Mouse (Mus musculus) megakaryocyte, embryonic 14.5 days (primary cell): ENCODE data around the gene Zbtb9. TPM values are rescaled to one million over a fixed set of nuclear protein-coding genes. Genes with fewer than 3 reads are reported as not detected.

Source experiments
- H3K27me3 ChIP-seq: replicated peaks from 2 replicates; pipeline ENCODE3; 2012; ENCODE audit warnings: inconsistent platforms
- H3K36me3 ChIP-seq: replicated peaks from 2 replicates; pipeline ENCODE3; 2012; ENCODE audit warnings: low read length, inconsistent platforms, mixed read lengths
- H3K4me1 ChIP-seq: 2 replicates; pipeline ENCODE4 v1.6.1; 2012; ENCODE audit warnings: inconsistent platforms
- H3K4me3 ChIP-seq: replicated peaks from 2 replicates; pipeline ENCODE3; 2012; ENCODE audit warnings: moderate library complexity, mild to moderate bottlenecking, inconsistent platforms
- H3K9me3 ChIP-seq: 2 replicates; pipeline ENCODE4 v1.6.1; 2012; ENCODE audit warnings: inconsistent platforms
- FLI1 ChIP-seq: IDR thresholded peaks from 2 replicates; pipeline ENCODE4 v1.6.1; 2012; ENCODE audit warnings: low read length, inconsistent platforms, mixed read lengths
- GATA1 ChIP-seq: IDR thresholded peaks from 3 replicates; pipeline ENCODE4 v1.6.1; 2012; ENCODE audit warnings: mixed read lengths, low read length, inconsistent platforms, borderline replicate concordance
- polyA plus RNA-seq: library from polyadenylated mRNA; stranded (reverse); fragments of >175 nt; gene quantifications from 2 replicates; pipeline ENCODE4 v1.2.3, GENCODE M21; 2012; ENCODE audit warnings: low replicate concordance; ENCODE audit not compliant: insufficient read depth

Zbtb9 gene
- polyA plus RNA-seq, 1 experiment = 2.3 TPM

DNA sequence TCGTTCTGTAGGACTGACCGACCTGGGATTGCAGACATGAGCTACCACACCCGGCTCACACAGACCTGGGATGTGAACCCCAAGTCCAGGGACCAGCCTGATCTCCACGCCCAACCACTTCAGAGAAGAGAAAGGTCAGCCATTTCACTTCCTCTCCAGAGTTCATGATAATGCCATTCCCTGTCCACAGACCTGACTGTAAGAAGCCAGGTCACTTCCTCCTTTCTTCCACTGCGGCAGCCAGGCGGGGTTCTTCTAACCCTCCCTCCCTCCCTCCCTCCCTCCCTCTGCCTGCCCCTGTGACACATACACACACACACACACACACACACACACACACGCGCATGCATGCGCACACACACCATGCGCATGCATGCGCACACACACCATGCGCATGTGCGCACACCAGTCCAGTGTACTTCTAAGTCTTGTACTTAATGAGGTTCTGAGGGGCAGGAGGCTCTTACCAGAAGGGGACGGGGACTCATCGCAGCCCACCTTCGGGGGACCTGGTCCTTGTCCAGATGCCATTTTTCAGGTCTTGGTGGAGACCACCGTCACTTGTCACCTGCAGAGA, 52.4 kb downstream of the Zbtb9 start:
- Histone ChIP-seq H3K36me3 (peaks cover 61% of the 10 kb centered on the region), H3K4me1 (peaks cover 69% of the 10 kb centered on the region), H3K9me3 (no peaks in the 10 kb centered on the region), H3K27me3 (no peaks in the 10 kb centered on the region), H3K4me3 (peak overlapping the region; percentile 46)
- TF ChIP-seq FLI1 = no peak
- no peak for TF ChIP-seq GATA1

DNA sequence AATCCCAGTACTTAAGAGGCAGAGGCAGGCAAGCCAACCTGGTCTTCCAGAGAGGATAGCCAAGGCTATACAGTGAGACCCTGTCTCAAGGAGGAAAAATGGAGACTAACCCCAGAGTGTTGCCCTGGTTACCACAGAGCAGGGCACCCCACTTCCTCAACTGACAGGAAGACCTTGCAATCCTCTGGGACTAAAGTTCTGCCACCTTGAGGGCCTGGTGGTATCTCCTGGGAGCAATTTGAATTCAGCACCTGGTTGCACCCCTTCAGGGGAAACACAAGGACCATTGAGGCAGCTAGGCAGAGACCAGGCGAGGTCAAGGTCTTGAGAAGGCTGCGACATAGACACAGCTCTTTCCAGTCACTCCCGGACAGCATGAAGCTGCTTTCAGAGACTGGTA, 53.0 kb downstream of the Zbtb9 start:
- TF ChIP-seq FLI1 (no peak), GATA1 (no peak)
- peaks cover 56% of the 10 kb centered on the region for H3K36me3 ChIP-seq

DNA sequence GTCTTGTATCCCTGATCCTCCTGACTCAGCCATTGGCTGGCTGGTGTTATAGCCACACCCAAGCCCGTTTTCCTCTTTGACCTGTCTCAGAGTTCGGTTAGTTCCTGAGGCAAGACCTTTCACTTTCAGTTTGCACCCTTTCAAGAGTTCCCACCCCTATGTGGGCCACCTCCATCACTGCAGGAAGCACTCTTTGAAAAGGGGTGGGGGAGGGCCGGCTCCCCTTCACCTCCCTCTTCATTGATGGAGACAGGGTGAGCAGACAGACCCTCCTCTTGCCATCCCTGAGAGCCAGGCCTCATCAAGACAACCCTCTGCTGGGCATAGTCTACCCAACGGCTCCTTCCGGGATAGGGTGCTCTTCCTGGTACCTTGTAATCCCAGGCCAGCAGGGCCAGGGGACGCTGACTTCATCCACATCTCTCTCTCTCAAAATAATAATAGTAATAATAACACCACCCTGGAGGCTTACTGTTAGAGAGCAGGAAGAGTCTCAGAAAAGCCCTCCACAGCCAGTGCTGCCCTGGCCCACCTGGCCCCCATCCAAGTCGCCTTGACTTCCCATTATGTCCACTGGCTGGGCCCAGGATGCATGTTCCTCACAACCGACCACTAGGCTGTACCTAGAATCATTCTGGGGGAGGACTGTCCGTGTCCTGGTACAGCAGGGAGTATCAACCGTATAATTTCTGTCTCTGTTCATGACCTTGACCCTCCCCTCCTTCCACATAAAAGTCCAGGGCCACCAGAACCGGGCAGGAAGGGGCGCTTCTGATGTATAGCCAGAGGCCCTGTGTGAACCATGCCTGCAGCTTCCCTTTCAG, 54.7 kb downstream of the Zbtb9 start:
- peak overlapping the region; percentile 98 for H3K4me3 ChIP-seq
- H3K36me3 ChIP-seq = peaks cover 39% of the 10 kb centered on the region
- H3K4me1 ChIP-seq = peaks cover 75% of the 10 kb centered on the region

More for the DNA sequence above, 53.0 kb downstream of the Zbtb9 start:
- peak overlapping the region; percentile 62 for H3K4me3 ChIP-seq
- 0 out of 2 replicates have a peak, but pooled peaks cover 2% of the 10 kb centered on the region for H3K9me3 ChIP-seq
- peaks cover 2% of the 10 kb centered on the region for H3K27me3 ChIP-seq
- peaks cover 70% of the 10 kb centered on the region for H3K4me1 ChIP-seq

DNA sequence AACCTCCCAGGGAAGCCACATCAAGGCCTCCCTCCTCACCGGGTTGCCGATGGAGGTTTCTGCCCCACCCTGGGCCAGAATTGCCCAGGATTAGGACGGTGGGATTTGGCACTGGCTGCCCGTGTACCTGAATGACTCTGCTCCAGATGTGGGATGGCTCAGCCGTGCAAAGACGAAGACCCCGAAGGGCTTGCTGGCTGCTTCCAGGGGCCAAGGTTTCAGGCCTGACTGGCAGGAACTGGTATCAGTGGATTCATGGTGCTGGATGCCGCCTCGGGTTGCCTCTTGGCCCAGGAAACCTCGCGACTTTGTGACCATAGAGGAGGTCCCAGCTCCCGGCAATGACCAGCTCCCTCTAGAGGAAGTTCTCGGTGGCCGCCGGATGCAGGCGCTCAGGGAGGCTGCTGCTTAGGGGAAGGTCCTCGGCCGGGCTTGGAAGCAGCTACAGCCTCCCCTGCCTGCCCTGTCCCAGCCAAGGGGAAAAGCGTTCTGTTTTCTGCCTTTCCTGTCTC, 55.4 kb downstream of the Zbtb9 start:
- H3K36me3 ChIP-seq = peaks cover 32% of the 10 kb centered on the region
- H3K4me3 ChIP-seq = peak overlapping the region; percentile 98
- H3K4me1 ChIP-seq = peaks cover 73% of the 10 kb centered on the region
- peaks cover 4% of the 10 kb centered on the region for H3K27me3 ChIP-seq
- TF ChIP-seq FLI1 (no peak), GATA1 (no peak)
- H3K9me3 ChIP-seq = 0 out of 2 replicates have a peak, but pooled peaks cover 10% of the 10 kb centered on the region

More for the DNA sequence above, 54.7 kb downstream of the Zbtb9 start:
- Histone ChIP-seq H3K27me3 (peaks cover 4% of the 10 kb centered on the region), H3K9me3 (0 out of 2 replicates have a peak, but pooled peaks cover 10% of the 10 kb centered on the region)
- TF ChIP-seq GATA1 = no peak
- TF ChIP-seq FLI1 = no peak

DNA sequence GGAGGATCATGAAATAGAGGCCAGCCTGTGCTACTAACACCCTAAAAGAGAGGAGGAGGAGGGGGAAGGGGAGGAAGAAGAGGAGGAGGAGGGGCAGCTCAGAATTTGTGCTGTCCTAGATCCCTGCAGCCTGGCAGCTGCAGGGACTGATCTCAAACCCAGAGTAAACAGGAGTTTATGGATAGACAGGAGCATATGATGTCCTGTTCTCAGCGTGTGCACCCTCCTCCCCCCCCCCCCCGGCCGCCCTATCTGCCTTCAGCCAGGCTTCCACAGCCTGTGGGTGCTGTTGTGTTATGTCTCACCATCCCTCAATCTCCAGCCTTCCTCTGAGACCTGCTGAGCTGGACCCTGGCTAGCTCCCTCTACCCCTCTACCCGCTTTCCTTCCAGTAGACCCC, 55.9 kb downstream of the Zbtb9 start, which contains the start of gene Bak1:
Gene Bak1, minus strand, starts transcription at position 101 of the 400 bp plus-strand sequence.
- Histone ChIP-seq H3K4me3 (peak within 1 kb of the TSS; percentile 98), H3K36me3 (peaks cover 26% of the 10 kb centered on the region), H3K4me1 (peaks cover 71% of the 10 kb centered on the region), H3K9me3 (0 out of 2 replicates have a peak, but pooled peaks cover 10% of the 10 kb centered on the region), H3K27me3 (peaks cover 7% of the 10 kb centered on the region)
- TF ChIP-seq FLI1 = no peak

DNA sequence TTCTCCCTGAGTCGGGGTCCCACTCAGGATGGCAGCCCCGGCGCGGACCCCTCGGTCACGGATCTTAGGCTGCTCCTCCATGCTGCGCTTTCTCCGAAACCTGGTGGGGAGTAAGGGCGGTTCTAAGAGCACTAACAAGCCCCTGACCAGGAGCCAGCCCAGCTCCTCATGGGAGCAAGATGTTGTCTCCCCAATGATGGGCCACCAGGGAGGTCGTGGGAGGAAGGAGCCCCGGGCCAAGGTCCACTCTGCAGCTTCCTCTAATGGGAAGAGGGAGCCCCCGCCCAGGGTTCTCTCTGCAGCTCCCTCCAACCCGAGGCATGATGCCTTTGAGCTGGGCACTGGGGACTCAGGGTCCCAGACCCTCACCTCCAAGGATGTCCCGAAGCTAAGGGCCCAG, 56.5 kb downstream of the Zbtb9 start:
- Histone ChIP-seq H3K36me3 (peaks cover 21% of the 10 kb centered on the region), H3K9me3 (0 out of 2 replicates have a peak, but pooled peaks cover 10% of the 10 kb centered on the region), H3K4me1 (peaks cover 71% of the 10 kb centered on the region), H3K27me3 (peaks cover 10% of the 10 kb centered on the region), H3K4me3 (no peak overlapping the region)
- TF ChIP-seq FLI1 = no peak
- no peak for TF ChIP-seq GATA1

DNA sequence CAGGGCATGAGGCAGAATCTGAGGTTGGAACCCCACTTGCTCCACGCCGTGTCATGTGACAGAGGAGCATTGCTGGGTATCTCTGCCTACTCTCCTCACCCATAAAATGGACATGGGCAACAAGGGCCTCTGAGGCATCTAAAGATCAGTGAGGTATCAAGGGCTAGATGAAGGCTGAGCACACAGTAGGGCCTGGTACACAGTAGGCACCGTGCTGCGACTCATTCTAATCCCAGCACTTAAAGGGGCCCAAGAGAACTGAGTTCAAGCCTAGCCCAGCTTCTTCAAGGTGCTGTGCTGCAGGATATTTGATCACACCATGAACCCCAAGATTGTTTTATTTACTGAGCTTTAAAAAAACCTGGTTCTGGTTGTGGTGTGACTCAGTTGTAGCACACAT, 57.9 kb downstream of the Zbtb9 start:
- peaks cover 22% of the 10 kb centered on the region for H3K27me3 ChIP-seq
- TF ChIP-seq FLI1 (no peak), GATA1 (no peak)
- H3K4me1 ChIP-seq = peaks cover 74% of the 10 kb centered on the region
- peaks cover 7% of the 10 kb centered on the region for H3K36me3 ChIP-seq
- H3K4me3 ChIP-seq = no peak overlapping the region
- H3K9me3 ChIP-seq = 0 out of 2 replicates have a peak, but pooled peaks cover 10% of the 10 kb centered on the region

DNA sequence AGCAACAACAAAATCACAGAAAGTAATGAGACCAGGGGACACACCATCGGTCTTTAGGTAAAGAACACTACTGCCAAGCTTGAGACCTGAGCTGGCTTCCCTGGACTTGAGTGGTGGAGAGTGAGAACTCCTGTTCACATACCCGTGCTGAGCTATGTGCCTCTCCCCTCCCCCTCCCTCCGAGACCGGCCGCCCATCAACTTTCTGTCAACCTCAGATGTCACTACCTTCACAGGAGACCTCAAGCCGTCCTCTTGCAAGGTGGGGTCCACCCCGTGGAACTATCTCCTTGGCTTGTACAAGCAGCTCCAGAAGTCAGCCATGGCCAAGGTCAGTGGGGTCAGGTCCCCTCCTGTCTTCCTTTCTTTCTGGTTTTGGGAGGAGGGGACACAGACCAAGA, 59.4 kb downstream of the Zbtb9 start:
- Histone ChIP-seq H3K36me3 (no peaks in the 10 kb centered on the region), H3K4me3 (no peak overlapping the region), H3K4me1 (peaks cover 68% of the 10 kb centered on the region), H3K9me3 (0 out of 2 replicates have a peak, but pooled peaks cover 10% of the 10 kb centered on the region), H3K27me3 (peaks cover 33% of the 10 kb centered on the region)
- no peak for TF ChIP-seq GATA1
- no peak for TF ChIP-seq FLI1

DNA sequence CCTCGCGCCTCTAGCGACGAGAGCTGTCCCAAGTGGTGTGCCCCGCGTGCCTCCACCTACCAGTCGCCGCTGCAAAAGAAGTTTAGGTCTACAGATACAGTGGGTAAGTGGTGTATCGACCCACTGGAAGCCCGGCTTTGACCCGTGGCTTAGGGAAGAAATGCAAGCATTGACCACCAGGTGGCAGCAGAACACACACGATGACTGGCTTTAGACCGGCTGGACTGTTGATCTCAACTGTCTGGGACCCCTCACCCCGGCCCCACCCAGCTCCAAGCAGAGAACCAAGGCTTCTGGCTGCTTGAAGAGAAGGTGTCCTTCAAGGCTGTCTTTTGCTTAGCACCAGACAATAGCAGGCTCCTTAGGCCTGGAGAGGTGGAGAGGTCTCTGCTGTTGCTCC, 59.9 kb downstream of the Zbtb9 start:
- Histone ChIP-seq H3K4me1 (peaks cover 67% of the 10 kb centered on the region), H3K27me3 (peaks cover 35% of the 10 kb centered on the region), H3K4me3 (peak overlapping the region; percentile 84), H3K9me3 (0 out of 2 replicates have a peak, but pooled peaks cover 10% of the 10 kb centered on the region), H3K36me3 (no peaks in the 10 kb centered on the region)
- no peak for TF ChIP-seq GATA1

DNA sequence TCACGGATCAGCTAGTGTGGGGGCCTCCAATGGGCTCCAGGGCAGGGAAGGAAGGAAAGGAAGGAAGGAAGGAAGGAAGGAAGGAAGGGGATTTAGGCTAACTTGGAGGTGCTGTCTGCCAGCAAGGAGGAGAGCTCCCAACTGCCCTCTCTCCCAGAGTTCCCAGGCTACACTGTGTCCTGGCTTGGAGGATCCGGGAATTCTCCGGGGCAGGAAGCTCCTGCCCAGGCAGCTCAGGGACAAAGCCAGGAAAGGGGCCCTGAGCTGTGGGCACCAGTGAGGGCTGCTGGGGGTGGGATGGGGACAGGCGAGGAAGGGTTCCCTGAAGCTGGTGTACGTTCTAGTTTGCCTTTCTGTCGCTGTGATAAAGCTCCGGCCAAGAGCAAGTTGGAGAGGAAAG, 63.5 kb downstream of the Zbtb9 start:
- TF ChIP-seq GATA1 (no peak), FLI1 (no peak)
- H3K27me3 ChIP-seq = peaks cover 58% of the 10 kb centered on the region

More for the DNA sequence above, 63.5 kb downstream of the Zbtb9 start:
- Histone ChIP-seq H3K4me1 (peaks cover 79% of the 10 kb centered on the region), H3K9me3 (0 out of 2 replicates have a peak, but pooled peaks cover 3% of the 10 kb centered on the region), H3K4me3 (no peak overlapping the region), H3K36me3 (no peaks in the 10 kb centered on the region)
